Mouse (Mus musculus) hindlimb bud, embryonic 11.5 days (tissue): ENCODE measurements around the gene Alpk1.

Source experiments
- DNase-seq: peaks from one replicate; pipeline ENCODE4 v3.0.0-alpha.2; 2012; ENCODE audit warnings: low read depth, low spot score; ENCODE audit errors: extremely low spot score

Gene Alpk1

GRCm38 (mm10) chr3:127696541-127696940 lies 83.8 kb downstream of the Alpk1 start:
- no peak for DNase-seq

GRCm38 (mm10) chr3:127694802-127695771 lies 85.2 kb downstream of the Alpk1 start:
- no peak for DNase-seq

DNA sequence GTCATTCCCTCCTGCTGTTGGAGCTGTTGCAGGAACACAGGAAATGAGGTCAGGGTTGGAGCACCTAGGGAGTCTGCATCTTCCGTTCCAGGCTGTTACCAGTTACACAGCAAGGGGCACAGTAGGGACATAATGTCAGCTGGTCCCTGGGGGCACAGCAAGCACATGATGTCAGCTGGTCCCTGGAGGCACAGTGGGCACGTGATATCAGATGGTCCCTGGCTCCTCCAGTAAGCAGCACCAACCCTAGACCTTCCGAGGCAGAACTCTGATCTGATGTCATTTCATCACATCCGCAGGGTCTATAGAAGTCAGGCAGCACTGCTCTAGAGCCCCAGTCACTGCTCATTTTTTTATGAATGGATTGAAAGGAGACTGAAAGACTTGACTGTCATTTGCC lies 89.1 kb downstream of the Alpk1 start:
- DNase-seq: no peak

DNA sequence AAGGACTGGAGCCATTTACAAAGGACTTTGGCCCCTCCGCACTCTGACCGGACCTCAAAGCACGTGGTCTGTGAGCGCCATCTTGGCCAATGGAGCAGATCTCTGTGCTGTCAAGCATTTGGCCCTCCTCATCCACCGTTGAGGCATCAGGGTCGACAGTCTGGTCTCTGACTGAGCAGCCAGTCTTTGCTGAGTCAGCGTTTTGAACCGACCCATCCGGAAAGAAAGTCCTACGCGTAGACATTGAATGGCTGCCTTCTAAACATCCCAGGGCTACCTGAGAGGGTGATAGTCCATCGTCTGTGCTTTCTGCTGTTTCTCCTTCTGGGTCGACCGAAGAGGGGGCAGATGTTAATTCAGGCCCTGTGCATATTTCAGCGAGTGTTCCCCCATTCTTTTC lies 100.6 kb downstream of the Alpk1 start:
- no peak for DNase-seq

DNA sequence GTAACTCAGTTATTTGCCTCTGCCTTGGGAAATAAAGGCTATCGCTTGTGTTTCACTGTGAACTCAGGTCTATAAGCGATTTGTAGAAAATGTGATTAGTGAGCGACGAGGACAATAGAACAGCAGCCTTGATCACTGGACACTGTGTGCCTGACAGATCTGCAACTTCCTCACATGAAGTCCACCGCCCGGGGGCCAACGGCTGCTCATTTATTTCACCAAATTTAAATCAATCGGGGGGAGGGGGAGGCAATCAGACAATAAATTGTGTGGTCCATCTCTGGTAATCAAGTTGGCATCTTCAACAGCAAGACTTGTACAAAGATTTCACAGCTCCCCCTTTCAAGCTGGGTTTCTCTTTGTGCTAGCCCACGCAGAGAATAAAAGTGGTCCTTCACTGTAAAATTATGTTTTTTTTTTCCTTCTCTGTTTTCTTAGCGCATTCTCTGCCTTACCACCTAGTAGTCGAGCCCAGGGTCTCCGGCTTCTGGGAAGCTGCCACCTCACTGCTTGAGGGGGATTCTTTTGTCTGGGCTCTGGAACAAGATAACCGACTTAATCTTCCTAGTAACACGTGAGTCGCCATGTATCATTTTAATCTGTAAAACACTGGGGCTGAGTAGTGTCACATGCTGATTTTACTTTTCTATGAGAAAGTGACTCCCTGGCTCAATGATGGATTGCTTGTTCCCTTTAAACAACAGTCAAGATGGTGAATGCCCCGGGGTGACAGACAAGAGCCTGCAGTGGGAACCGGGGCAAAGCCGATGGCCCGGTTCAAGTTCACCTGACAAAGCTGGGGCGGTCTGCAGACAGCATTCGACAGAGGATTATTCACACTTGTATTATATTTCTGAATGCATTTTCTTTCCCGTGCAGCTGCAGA lies 118.4 kb downstream of the Alpk1 start:
- DNase-seq: no peak

- DNase-seq: no peak
Measured at GRCm38 (mm10) chr3:127660712-127661111, 119.6 kb downstream of the Alpk1 start.

DNA sequence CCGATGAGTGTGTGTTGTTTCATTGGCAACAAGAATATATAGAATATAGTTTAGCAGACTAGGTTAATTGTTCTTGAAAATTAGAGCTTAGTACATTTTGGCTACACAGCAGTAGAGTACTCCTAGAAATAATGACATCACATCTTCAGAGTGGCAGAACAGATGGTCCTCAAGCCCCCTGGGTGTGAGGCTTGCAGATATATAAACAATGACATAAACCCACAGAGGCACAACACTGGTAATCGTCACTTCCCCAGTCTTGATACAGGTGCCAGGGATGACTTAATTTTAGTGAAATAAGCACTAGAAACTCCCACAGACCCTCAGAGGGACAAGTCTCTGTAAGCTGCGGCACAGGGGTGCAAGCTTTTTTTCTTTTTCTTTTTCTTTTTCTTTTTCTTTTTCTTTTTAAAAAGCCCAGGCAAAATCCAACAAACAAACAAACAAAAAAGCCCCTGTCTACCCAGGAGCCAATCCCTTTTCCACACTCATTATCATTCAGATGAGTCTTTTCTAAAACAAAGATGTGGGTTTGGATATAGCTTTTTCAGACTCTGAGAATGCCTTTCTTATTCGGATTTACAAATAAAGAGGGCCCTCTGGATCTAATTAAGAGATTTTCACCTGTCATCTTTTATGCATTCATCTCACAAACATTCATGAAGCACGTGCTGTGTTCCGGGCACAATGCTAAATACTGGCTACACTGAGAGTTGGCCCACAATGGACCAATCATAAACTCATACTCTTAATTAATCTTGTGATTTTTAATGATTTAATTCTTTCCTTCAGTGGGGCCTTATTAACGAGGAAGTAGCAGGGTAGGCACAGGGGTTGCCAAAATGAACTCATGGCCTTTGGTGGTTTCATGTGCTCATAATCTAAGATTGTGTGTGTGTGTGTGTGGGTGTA lies 128.3 kb downstream of the Alpk1 start:
- no peak for DNase-seq

DNA sequence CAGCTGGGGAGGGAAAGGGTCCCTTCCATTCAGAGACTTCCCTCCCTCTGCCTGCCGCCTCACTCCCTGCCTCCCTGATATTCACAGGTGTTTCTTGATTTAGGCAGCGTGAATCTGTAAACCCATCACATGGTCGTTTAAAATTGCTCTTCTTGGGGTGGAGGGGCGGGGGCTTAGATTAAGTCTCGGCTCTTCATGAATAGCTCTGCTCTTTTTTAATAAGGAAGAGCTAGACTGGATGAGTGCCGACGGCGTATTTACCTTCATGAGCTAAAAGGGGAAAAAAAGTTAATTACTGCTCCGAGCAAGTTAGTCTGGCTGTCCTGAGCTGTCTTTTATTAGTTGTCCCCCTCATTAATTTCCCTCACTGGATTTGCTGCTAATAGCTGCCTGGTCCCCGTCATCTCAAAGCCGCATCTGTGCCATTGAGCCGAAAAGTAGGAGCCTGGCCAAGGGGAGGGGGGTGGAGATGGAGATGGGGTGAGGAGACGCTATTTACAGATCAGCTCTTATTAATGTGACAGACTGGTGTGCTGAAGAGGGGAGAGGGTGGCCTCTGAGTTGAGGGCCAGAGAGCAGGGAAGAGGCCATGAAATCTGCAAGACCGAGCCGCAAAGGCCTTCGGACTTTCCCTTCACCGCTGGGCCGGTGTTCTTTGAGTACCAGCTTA lies 134.0 kb downstream of the Alpk1 start:
- no peak for DNase-seq

DNA sequence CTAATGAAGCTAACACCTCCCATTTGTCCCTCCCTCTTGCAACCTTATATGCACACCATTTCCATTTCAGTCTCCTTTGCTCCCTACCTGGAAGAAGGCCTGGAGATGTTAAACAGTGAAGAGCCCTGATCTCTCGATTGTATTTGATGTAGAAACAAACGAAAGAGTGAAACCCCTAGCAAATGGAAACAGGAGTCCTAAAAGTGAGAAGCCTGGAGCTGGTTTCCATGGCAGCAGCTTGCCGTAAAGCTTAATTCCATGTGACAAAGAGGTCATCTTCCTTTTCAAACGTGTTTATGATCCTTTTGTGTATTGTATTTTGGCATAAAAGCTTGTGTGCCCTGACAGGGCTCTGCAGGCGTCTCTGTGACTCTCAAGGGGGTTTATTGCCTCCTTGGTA lies 138.1 kb downstream of the Alpk1 start:
- DNase-seq: no peak

DNA sequence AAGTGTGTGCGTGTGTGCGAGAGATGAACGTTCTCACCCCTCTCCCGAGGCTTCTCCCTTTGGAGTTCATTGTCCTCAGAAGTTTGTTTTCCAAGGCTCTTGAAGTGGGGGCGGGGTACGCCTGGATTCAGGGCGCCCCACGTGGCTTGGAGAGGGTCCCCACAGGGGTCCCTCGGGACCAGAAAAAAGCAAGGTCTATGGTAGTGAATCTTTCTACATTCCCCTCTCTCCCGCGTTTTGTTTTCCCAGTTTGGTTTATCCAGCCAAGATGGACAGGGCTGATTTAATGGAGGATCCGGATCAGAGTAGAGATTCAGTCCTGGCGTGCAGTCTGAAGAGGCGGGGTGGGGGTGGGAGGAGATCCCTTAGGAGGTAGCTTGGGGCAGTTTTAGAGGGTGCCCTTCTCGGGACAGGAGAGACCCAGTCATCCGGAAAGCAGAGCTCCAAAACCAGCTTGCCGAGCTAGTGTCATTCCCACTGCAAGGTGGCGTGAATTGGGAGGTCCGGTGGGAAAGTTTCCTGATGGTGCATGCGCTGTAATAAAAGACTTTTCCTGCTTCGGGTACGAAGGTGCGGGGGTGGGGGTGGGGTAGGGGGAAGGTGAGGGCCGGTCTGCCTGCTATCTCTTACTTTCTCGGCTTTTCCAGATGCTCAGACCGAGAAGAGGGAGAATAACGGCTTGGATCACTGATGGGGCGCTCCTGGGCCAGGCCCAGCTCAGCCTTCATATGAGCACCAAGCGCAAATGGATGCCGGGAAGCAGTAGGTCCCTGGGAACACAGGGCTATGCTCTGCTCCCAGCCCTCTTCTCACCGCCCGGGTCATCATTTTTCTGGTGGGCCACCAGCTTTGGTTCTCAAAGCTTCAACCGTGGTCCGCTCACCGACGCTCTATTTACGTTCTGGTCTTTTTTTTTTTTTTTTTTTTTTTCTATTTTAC lies 139.3 kb downstream of the Alpk1 start:
- no peak for DNase-seq

DNA sequence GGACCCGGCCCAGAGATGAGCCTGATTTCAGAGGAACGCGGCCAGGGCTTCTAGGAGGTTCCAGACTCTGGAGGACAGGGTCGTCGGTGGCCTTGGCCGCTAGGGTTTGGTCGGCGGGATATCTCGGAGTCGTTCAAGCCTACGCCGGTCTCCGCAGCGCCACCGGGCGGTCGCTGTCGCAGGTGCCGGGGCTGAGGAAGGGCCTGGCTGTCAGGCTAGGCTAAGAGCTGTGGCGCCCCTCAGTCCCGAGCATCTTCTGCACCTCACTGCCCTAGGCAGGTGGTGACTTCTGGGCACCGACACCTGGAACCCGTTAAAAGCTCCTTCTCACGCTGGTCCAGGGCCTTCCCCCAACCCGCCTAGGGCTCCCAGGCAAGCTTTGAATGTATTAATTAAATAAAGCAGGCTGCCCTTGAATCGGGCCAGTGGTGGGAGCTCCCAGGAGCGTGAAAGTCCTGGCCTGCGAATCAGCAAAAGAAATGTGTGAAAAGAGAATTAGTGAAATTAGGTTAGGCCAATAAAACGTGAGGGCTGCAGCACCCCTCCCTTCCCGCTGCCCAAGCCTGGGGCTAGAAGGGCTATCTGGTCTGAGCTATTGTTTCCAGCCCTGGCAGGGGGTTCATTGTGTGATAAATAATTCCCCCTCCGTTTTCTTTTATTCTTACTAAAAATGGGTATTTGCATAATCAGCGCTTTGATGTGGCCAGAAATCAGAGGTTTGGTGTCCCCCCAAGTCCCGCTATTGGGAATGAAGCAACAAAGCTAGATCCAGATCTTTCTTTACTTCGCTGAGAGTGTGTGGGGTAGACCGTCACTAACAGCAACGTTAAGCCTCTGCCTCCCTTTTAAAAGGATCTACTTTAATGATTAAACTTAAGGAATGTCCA lies 140.2 kb downstream of the Alpk1 start:
- DNase-seq: no peak

- DNase-seq: no peak
Measured at GRCm38 (mm10) chr3:127634984-127635349, 145.4 kb downstream of the Alpk1 start.

GRCm38 (mm10) chr3:127634101-127634983 lies 146.0 kb downstream of the Alpk1 start:
- DNase-seq: no peak

DNA sequence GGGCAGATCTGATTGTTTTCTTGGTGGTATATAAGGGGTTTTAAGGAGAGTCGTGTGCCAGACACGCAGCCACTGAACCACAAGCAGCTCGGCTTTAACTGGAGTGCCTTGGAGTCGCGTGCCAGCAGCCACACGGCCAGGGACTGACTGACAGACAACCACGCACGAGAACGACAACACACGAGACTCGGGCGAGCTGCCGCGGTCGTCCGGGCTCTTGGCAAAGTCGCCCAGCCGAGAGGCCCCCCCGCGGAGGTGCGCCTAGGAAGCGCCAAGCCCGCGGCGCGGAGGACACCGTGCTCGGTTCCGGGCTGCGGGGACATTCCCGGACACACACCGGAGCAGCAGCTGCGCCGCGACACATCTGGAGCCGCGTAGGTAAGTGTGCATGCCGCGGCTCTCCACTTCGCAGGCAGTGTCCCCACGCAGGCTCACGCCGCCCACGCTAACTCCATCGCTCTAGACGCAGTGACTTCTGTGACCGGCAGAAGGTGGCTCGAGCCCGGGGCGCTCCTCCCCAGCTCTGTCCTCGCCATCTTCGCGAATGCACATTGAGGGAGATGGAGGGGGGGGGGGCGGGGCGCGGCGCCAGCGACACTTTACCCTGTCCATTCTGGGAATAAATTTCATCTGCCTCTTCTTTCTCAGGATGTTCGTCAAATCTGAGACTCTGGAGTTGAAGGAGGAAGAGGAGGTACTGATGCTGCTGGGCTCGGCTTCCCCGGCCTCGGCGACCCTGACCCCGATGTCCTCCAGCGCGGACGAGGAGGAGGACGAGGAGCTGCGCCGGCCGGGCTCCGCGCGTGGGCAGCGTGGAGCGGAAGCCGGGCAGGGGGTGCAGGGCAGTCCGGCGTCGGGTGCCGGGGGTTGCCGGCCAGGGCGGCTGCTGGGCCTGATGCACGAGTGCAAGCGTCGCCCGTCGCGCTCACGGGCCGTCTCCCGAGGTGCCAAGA lies 147.0 kb downstream of the Alpk1 start, which contains the start of gene Neurog2:
Gene Neurog2 (plus strand): TSS at position 56 of the 953 bp plus-strand sequence.
- no peak for DNase-seq

DNA sequence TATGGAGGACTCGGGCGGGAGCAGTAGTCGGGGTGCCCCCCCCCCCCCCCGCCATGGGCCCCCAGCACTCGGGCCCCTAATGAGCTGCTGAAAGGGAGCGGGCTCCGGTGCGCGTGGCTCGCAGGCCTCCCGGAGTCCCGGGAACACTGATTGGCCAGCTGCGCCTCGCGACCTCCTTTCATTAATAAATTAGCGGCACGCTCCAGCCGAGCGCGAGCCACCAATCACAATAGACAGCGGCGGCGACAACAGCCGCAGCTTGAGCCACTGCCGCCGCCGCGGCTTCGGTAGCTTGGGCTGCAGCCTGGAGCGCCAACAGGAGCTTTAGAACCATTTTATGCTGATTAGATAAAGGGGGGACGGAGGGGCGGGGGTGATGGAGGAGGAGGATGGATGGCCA lies 147.8 kb downstream of the Alpk1 start:
- no peak for DNase-seq

DNA sequence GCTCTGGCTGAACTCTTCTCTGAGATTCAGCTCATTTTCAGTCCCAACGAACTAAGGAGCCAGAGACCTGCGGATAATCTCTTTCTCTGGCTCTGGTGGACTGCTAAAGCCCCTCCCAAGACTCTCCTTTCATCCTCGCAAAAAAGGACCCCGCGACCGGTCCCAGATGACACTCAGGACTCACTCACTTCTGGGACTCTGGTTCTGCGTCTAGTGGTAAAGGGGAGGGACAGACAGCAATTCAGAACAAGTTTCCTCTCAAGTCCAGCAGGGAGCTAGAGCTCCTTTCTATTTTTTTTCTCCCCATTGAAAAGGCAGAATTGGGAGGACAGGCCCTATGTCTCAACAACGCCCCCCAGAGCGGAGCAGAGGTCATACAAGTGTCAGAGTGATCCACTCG lies 148.7 kb downstream of the Alpk1 start:
- DNase-seq: no peak
